ENCODE assay signal across 8 mouse cellular contexts in genomic region chr3:57846912-57847759, GRCm38 (mm10). TPM values are rescaled to one million over a fixed set of nuclear protein-coding genes. Genes with fewer than 3 reads are reported as not detected.
DNase-seq lines count a peak whose midpoint lies in the region; ATAC-seq and TF ChIP-seq lines count a peak whose summit lies in the region.

No protein-coding gene starts in this region.

- H3K27ac ChIP-seq in bone marrow, adult 2 months (ENCODE audit: control insufficient read depth, insufficient read depth, low read depth, low read length, poor library complexity): no peak overlapping the region; the same call in 1 of the 2 replicates
- H3K27ac ChIP-seq in forebrain, embryonic 12.5 days: peak overlapping the region; percentile 100
- H3K27ac ChIP-seq in heart, postnatal 0 days (ENCODE audit: low read depth): peak overlapping the region; percentile 85
- H3K27ac ChIP-seq in liver, postnatal 0 days (ENCODE audit: low read depth): no peak overlapping the region

- peak overlapping the region; percentile 98 for H3K9ac ChIP-seq in forebrain, embryonic 12.5 days
- H3K9ac ChIP-seq in heart, postnatal 0 days (replicated peaks; ENCODE audit: low read depth, low read length): peak overlapping the region; percentile 87
- peak overlapping the region; percentile 61 for H3K9ac ChIP-seq in liver, postnatal 0 days (replicated peaks)

- DNase-seq in heart, postnatal 0 days (ENCODE audit: low spot score): peak; percentile 64
- peak; percentile 49 to 79 for DNase-seq in kidney, postnatal 36 days
- DNase-seq in liver, postnatal 0 days: peak; percentile 75
- DNase-seq in testis, postnatal 14 days (ENCODE audit: low spot score): peak; percentile 76

- under 1% methylated on average over 82 of the region's 104 CpGs for WGBS in bone marrow, adult 2 months
- under 1% methylated on average over 84 of the region's 104 CpGs for WGBS in forebrain, embryonic 12.5 days
- WGBS in heart, postnatal 0 days: under 1% methylated on average over 57 of the region's 104 CpGs
- under 1% methylated on average over 44 of the region's 104 CpGs for WGBS in liver, postnatal 0 days (ENCODE audit: insufficient replicate concordance)

- no peaks in the 10 kb centered on the region for H3K9me3 ChIP-seq in forebrain, embryonic 12.5 days
- H3K9me3 ChIP-seq in heart, postnatal 0 days (replicated peaks; ENCODE audit: control insufficient read depth, low read length): no peaks in the 10 kb centered on the region
- no peaks in the 10 kb centered on the region for H3K9me3 ChIP-seq in liver, postnatal 0 days (ENCODE audit: low read length)

- no peak for TF ChIP-seq POLR2A in bone marrow, adult 2 months (IDR thresholded peaks at IDR 0.05; ENCODE audit: borderline replicate concordance, control insufficient read depth, low read depth, low read length)

- no peak for TF ChIP-seq EP300 in heart, postnatal 0 days (IDR thresholded peaks at IDR 0.05; ENCODE audit: low read depth)
- no peak for TF ChIP-seq EP300 in liver, postnatal 0 days (IDR thresholded peaks at IDR 0.05; ENCODE audit: low read depth)

- H3K4me3 ChIP-seq in C2C12 (ENCODE audit: insufficient read depth, poor library complexity, severe bottlenecking): peak overlapping the region; percentile 37
- H3K4me3 ChIP-seq in bone marrow, adult 2 months (replicated peaks; ENCODE audit: control insufficient read depth, low read depth, low read length): peak overlapping the region; percentile 67
- H3K4me3 ChIP-seq in forebrain, embryonic 12.5 days (replicated peaks): peak overlapping the region; percentile 94
- H3K4me3 ChIP-seq in heart, postnatal 0 days (ENCODE audit: low read depth, low read length): peak overlapping the region; percentile 96
- peak overlapping the region; percentile 59 for H3K4me3 ChIP-seq in liver, postnatal 0 days (ENCODE audit: low read depth, low read length)

- no peaks in the 10 kb centered on the region for H3K36me3 ChIP-seq in C2C12 (ENCODE audit: control insufficient read depth, insufficient read depth)
- peaks cover 17% of the 10 kb centered on the region for H3K36me3 ChIP-seq in forebrain, embryonic 12.5 days (replicated peaks)
- peaks cover 6% of the 10 kb centered on the region; the same call in 1 of the 2 replicates for H3K36me3 ChIP-seq in heart, postnatal 0 days (replicated peaks; ENCODE audit: control insufficient read depth, insufficient read depth, low read length)
- no peaks in the 10 kb centered on the region for H3K36me3 ChIP-seq in liver, postnatal 0 days (replicated peaks; ENCODE audit: insufficient read depth, low read length)

- H3K4me2 ChIP-seq in forebrain, embryonic 12.5 days: peak overlapping the region; percentile 65
- H3K4me2 ChIP-seq in heart, postnatal 0 days (ENCODE audit: low read depth, low read length): peak overlapping the region; percentile 88
- H3K4me2 ChIP-seq in liver, postnatal 0 days (ENCODE audit: low read depth, low read length): peak overlapping the region; percentile 93

- no peaks in the 10 kb centered on the region for H3K79me2 ChIP-seq in C2C12 (ENCODE audit: control insufficient read depth, insufficient read depth)

- H3K4me1 ChIP-seq in bone marrow, adult 2 months (ENCODE audit: control insufficient read depth, insufficient read depth, low read length): no peaks in the 10 kb centered on the region
- peaks cover 16% of the 10 kb centered on the region for H3K4me1 ChIP-seq in forebrain, embryonic 12.5 days
- peaks cover 13% of the 10 kb centered on the region; the same call in 1 of the 2 replicates for H3K4me1 ChIP-seq in heart, postnatal 0 days (ENCODE audit: control insufficient read depth, insufficient read depth)
- no peaks in the 10 kb centered on the region for H3K4me1 ChIP-seq in liver, postnatal 0 days (ENCODE audit: insufficient read depth)

- no peak for TF ChIP-seq CTCF in C2C12 (IDR thresholded peaks at IDR 0.05; ENCODE audit: control insufficient read depth, insufficient read depth, insufficient read length)
- no peak for TF ChIP-seq CTCF in bone marrow, adult 2 months (IDR thresholded peaks at IDR 0.05; ENCODE audit: control insufficient read depth, insufficient read depth, low read length)
- no peak for TF ChIP-seq CTCF in heart, postnatal 0 days (IDR thresholded peaks at IDR 0.05; ENCODE audit: low read depth)
- no peak for TF ChIP-seq CTCF in liver, postnatal 0 days (IDR thresholded peaks at IDR 0.05; ENCODE audit: low read depth)

- no peaks in the 10 kb centered on the region for H3K27me3 ChIP-seq in C2C12 (ENCODE audit: control insufficient read depth, insufficient read depth, insufficient read length)
- no peaks in the 10 kb centered on the region for H3K27me3 ChIP-seq in forebrain, embryonic 12.5 days
- H3K27me3 ChIP-seq in heart, postnatal 0 days (ENCODE audit: control insufficient read depth, insufficient read depth, low read length): no peaks in the 10 kb centered on the region
- H3K27me3 ChIP-seq in liver, postnatal 0 days (ENCODE audit: insufficient read depth, low read length): no peaks in the 10 kb centered on the region

- H3ac ChIP-seq in C2C12 (ENCODE audit: control insufficient read depth, insufficient read length, low read depth): peak overlapping the region; percentile 80

- H3K79me3 ChIP-seq in C2C12 (ENCODE audit: low read depth): no peaks in the 10 kb centered on the region

- ATAC-seq in forebrain, embryonic 12.5 days (ENCODE audit: low FRiP score): peak; percentile 86
- peak; percentile 86 for ATAC-seq in heart, postnatal 0 days (ENCODE audit: insufficient read depth, low read depth)
- peak; percentile 90 for ATAC-seq in liver, postnatal 0 days
- peak; percentile 30; the same call in 1 of the 2 replicates for ATAC-seq in neutrophil, adult 5-6 weeks (ENCODE audit: extremely low read depth, insufficient number of reproducible peaks, low FRiP score, poor library complexity, severe bottlenecking)

TF ChIP-seq in C2C12, 6 proteins besides CTCF, POLR2A, EP300 and RAD21:
- TF ChIP-seq MAX (IDR thresholded peaks at IDR 0.05) (no peak), MYOG (IDR thresholded peaks at IDR 0.05; ENCODE audit: control insufficient read depth, extremely low read depth, insufficient read length) (no peak), MYOD1 (IDR thresholded peaks at IDR 0.05; ENCODE audit: control insufficient read depth, insufficient read length, low read depth) (no peak), FOSL1 (IDR thresholded peaks at IDR 0.05; ENCODE audit: insufficient read depth, low read length, poor library complexity, severe bottlenecking) (no peak), CEBPB (IDR thresholded peaks at IDR 0.05; ENCODE audit: low read depth) (no peak), USF1 (IDR thresholded peaks at IDR 0.05; ENCODE audit: low read depth) (no peak)

RNA-seq across cellular contexts. Expression of gene Pfn2, which starts 0.7 kb away (rescaled TPM):
- 3.9 TPM for polyA plus RNA-seq in C2C12 (2012; fragmentation: generic; extraction: Trizol)
- polyA plus RNA-seq in bone marrow, adult 2 months (2011; ENCODE audit: insufficient read depth, insufficient read length, low replicate concordance, missing spikeins): 2.2 and 5.6 TPM in 2 replicates
- 354 and 379 TPM in 2 replicates for polyA plus RNA-seq in forebrain, embryonic 12.5 days (2016; fragmentation: Nextera tagmentation; extraction: Ambion mirVana)
- 25.4 and 27.9 TPM in 2 replicates for total RNA-seq in heart, postnatal 0 days (2014; rRNA removed; ENCODE audit: low replicate concordance)
- 38.5 and 40.6 TPM in 2 replicates for polyA plus RNA-seq in heart, postnatal 0 days (2015; fragmentation: Nextera tagmentation; extraction: Ambion mirVana)
- 4.3 and 5.0 TPM in 2 replicates for polyA plus RNA-seq in liver, postnatal 0 days (2015; fragmentation: Nextera tagmentation; extraction: Ambion mirVana)
- total RNA-seq in neutrophil, adult 5-6 weeks (2017): 2.2 and 3.1 TPM in 2 replicates

Comparison
In these comparisons a context has a peak if more than half of its experiments do, and no peak if none do; other contexts are left out.
1. H3K4me3 ChIP-seq: peak in every context shown above with its lines; median percentile 96 in heart, postnatal 0 days; 94 in forebrain, embryonic 12.5 days; 67 in bone marrow, adult 2 months; 59 in liver, postnatal 0 days; 37 in C2C12.
2. H3K27ac ChIP-seq: peak in forebrain, embryonic 12.5 days (single experiment) and heart, postnatal 0 days (single experiment); none in bone marrow, adult 2 months (single experiment) and liver, postnatal 0 days (single experiment).
3. ATAC-seq: peak in every context shown above with its lines; median percentile 90 in liver, postnatal 0 days; 86 in forebrain, embryonic 12.5 days; 86 in heart, postnatal 0 days; 30 in neutrophil, adult 5-6 weeks.
4. Peak in every context shown above with its lines, with median percentiles within 50 percentile points of each other: H3K4me2 ChIP-seq, H3K9ac ChIP-seq and DNase-seq.